Mouse (Mus musculus) stomach, postnatal 0 days (tissue): ENCODE data around the gene Hist2h2ac.
A peak's percentile ranks its signal among the peaks of the same experiment; 100 is the strongest.

Experiments used
- CTCF ChIP-seq: IDR thresholded peaks from 2 replicates; pipeline ENCODE4 v1.5.1; 2016; ENCODE audit warnings: antibody characterized with exemption, low read depth, mild to moderate bottlenecking, moderate library complexity
- EP300 ChIP-seq: optimal IDR thresholded peaks from 2 replicates; pipeline ENCODE3; 2016; ENCODE audit warnings: antibody characterized with exemption

- TF ChIP-seq CTCF (peak; percentile 73), EP300 (peak; percentile 97)
Observed at GRCm38 (mm10) chr3:96262979-96263550, 42.4 kb upstream of the Hist2h2ac start, which contains the start of gene Hist2h4.
